Mouse (Mus musculus): ENCODE measurements at regions not wholly inside any gene's neighbourhood (a gene's known extent, or its start where the extent isn't known, plus 50 kb on each side); places are given as distances from the start of the nearest gene placed in this dataset.
A peak's percentile ranks its signal among the peaks of the same experiment; 100 is the strongest.

DNA sequence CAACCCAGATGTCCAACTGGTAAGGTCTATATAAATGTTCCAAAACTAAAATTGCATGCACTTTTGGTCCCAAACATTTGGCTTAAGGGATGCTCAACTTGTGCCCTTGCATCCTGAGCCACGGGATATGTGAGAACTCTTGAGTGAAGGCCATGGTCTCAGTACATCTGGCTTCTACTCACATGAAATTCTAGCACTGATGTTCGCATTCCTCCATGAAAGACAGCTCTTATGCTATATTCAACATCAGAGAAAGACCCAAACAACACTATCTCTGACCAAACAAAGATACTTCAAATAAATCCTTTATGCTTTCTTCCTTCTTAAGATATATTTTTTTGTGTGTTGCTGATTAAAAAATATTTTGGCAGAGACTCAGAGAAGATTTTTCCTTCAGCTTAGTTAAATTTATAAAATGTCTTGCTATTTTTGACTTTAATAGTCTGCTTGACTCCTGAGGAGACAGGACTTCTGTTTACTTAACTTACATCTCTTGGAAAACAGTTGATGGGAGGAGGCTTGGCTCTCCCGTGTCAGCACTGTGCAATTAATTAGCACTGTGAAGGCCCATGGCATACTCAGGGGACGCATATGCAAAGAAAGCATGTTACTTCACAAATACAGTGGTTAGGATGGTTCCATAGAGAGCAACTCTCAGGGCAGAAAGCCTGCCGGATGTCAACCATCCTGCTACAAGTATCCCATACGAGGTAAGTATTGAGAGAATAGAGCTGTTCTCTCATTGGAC is 230.9 kb downstream of the Gm19410 start:
- no peak for DNase-seq

DNA sequence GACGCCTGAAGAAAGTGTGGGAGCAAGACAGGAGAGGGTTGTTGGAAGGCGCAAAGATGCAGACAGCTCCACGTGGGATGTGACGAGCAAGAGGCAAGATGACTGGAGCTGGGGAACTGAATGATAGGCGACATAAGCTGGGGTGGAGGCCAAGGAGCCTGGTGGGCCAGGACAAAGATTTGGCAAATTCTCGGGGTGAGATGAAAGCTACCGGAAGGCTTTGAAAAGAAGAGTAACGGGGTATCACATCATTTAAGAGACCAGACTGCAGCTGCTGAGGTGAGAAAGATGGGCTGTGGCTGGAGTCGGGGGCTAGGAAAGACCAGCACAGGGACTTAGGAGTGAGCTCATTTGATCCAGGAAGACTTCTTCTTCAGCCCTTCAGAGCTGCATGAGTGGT is 234.0 kb downstream of the Gm19410 start:
- DNase-seq = no peak

DNA sequence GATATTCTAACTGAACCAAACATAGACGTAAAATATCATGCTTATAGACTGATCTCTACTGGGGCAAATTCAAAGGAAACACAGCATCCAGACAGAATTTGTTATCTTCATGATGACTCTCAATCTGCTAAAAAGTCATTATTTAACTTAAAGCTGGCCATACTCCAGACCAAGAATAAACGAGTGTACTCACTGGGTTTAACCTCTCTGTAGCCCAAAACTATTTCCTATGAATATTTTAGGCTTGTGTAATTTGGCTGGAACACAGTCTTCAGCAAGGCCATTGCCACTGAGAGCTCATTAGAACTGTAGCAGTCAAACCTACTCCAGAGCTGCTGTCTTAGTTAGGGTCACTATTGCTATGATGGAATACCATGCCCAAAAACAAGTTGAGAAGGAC is 238.8 kb downstream of the Gm19410 start:
- DNase-seq = no peak

DNA sequence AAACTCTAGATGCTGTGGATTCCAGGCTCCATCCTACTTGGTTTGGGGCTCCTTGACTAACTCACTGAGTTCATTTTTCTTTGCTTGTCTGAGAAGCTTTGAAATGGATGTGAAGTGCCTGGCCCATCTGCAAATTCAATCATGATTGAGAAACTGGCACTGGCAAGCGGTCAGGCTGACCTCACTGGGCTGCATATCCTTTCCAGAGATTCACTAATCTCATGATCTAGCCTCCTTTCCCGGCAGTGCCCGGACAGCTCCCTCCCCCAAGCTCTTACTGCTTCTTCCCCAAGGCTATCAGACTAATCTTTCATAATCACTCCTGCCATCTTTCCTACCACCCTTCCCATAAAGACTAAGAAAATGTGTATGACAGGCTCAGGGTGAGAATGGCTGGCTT is 239.9 kb downstream of the Gm19410 start:
- no peak for DNase-seq

DNA sequence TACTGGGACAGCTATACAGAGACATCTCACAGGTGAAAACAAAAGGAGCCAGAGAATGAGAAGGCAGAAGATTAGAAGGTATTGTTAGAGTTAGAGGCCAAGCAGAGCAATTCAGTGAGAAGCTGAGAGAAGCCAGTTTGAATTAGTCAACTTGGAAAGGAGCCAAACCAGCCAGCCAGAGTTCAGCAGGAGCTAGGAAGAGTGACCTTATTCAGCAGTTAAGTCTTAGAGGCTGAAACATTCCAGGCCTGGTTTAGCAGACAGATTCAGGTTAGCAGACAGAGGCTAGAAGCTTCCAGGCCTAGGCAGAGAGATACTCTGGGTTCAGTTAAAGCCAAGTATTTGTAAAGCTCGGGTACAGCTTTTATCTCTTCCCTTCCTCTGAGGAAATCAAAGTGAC is 242.1 kb downstream of the Gm19410 start:
- no peak for DNase-seq

DNA sequence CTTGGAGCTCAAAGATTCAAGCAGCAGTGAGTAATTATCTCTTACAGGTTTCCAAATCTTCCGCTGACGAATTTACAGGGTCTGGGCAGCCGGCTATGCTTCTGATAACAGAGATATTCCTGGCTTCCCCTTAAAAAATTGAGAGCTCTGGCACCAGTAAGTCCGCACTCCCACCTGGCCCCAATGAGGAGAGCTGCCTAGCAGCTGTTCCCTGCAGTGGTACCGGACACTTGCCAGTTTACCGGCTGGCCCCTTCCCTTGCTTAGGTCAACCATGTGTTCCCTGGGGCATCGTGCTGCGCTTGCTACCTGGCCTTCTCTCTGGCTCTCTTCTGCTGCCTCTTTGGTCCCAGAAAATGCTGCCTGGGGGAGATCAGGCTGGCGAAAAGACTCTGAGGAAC is 244.0 kb downstream of the Gm19410 start:
- DNase-seq = no peak

DNA sequence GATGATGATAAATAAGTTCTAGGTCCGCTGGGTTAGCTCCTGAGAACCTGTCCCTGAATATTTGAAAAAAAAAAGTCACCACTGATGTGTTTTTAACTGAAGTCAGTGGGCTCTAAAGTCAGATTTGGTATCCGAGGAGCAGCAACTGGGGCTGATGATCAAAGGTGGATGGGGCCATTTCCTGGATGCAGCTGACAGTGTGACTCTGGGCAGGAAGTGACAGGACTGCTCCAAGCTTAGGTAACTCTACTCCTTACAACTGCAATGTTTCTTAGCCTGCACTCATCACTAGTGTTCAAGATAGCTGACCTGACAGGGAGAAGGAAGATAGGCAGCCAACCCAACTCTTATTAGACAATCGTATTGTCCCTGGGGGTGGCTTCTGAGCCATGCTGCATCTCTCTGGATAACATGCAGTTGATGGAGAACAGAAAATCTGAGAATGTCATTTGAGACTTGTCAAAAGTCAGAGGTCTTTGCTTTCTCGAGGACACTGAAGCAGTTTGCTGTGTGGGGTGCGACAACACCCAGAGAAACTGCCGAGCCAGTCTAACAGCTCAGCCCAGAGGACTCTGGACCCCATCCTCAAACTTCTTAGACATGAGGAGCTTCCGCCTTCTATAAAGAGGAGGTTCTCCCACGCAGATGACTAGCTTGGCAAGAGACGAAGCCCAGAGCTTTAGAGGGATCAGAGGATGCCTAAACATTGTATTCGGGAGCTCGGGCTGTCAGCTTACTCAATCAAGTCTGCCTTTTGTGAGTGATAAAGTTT is 245.0 kb downstream of the Gm19410 start:
- DNase-seq = no peak

DNA sequence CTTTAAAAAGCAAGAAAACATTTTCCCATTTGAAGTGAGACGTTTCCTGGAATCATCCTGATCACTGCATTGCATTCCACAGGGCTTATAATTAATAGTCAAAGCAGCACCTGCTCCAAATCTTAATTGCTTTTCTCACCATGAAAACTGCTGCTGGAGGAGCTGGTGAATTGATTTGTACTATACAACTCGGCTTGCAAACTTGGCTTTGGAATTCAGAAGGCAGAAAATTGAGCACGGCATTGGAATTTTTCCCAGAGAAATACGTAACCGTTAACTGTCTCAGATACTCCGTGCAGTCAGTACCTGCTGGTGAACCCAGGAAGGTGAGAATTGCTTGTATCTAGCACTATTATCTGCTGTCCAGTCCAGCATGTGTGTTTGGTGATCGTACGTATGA is 249.3 kb downstream of the Gm19410 start:
- peak; percentile 49 for DNase-seq

DNA sequence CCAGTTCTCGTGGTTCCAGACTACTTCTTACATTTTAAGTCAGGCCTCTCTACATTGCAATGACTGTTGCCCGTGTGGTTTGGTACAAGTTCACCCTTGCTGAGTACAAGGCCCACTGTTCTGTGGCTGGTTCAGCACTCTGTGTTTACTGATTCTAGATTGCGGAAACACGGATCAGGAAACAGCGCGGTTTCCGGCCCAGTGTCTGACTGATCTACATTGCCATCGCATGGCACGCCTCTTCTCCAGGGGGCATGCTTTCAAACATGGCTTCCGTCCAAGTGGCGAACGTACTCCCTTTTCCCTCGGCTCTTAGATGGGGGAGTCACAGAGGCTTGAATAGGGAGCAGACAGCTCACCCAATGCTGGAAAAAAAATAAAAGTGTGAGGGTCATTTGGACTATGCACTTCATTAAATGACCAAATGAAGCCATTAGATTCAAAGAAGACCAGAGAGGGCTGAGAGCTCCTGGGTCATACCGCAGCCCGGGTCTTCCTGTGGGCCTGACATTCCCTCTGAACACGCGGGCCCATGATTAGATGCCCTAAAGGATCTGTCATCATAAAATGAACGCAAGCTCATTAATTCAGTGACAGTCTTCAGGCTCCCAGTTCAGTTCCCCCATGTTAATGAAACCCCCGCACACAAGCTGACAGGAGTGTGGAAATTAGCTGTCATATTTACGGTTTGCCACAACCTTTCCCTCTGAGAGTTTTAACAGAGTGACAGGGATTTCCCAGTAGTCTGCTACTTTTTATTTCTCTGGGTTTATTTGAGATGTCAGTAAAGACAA is 250.9 kb downstream of the Gm19410 start:
- DNase-seq = no peak

DNA sequence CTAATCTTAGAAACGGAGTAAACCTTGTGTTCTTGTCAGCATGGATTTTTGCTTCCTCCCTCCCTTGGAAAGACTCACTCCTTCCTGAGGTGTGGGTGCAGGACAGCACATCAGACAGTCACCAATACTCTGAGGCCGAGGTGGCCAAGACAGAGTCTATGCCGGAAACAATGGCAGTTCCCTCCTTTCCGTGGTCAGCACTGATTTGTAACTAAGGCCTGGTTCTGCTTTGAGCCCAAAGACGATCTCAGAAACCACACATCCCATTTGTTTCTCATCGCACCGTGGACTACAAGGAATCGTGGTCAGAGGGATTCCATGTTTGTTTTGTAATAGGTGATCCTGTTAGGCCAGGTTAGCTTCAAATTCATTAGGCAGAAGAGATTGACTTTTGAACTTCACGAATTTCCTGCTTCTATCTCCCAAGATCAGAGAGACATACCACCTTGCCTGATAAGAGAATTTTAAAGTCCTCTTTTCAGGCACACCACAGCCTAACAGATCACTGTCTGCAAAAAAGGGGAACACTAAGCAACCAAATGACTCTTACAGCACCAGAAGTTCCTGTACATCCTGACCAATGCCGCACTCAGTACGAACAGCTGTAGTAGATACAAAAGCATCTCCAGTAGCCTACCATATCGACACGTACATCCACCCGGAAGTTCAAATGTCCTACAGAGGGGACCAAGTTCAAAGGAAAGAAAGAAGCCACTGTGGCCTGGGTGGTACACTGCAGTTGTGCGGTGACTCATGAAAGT is 253.6 kb downstream of the Gm19410 start:
- DNase-seq = no peak

DNA sequence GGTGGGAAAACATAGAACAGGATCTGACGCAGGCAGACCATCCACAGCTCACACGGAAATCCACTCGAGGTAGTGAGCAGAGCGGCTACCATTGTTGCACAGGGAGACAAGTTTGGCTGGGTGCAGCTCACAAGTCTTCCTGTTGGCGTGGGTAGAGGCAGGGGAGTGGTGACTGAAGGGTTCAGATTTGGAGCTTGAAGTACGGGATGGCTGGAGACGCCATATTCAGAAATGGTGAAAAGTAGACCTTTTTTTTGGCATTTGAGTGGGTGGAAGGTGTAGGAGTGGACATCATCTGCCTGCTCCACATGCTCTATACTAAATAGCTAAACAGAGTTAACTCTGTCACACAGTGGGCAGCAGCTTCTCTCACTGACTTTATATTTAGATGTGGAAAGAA is 254.3 kb downstream of the Gm19410 start:
- no peak for DNase-seq

DNA sequence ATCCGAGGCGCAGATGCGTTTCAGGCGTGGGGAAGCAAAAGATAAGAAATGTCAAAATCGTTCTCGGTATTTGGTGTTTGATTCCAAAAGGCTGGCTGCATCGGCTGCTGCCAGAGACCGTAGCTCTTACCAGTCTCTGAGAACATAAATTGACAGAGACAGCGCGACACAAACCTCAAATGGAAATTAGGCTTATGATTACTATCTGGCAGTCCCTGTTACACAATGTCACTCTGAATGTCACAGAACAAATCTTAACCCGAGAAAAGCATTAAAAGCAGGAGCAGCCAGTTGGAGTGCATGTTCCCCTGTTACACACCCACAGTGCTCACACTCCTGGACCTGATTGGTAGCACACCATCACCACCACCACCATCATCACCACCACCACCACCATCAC is 262.0 kb downstream of the Gm19410 start:
- peak; percentile 72 for DNase-seq

DNA sequence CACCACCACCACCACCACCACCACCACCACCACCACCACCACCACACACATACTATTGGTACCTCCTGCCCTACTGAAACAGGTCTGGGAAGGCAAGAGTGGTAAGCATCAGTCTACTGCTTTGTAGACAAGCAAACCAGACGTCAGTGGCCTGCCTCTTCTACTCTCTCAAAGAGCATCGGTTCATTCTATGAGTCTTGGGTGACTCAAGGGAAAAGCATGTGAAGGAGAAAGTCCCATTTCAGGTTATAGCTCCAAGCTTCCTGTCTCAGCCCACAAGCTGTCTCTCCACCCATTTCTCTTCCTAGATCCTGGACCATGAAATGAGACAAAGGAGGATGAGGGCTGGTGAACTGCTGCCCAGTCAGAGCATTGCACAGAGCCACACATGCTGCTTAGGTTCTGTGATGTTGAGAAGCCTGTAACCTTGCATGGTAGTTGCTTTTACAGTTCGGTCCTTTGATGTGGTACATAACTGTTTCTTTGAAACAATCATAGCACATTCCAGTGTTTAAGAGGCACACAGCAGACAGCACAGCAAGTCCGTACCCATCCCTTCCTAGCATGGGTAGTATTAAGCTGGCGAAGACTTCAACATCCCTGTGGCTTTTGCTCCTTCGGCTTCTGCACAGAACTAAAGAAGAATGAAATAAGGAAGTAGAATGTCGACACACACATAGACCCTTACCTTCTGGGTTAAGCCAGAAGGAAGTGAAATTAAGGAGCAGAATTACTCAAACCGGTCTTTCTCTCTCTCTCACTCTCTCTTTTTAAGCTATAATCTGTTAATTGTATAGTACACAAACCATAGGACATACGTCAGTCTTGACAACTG is 262.7 kb downstream of the Gm19410 start:
- DNase-seq = no peak

DNA sequence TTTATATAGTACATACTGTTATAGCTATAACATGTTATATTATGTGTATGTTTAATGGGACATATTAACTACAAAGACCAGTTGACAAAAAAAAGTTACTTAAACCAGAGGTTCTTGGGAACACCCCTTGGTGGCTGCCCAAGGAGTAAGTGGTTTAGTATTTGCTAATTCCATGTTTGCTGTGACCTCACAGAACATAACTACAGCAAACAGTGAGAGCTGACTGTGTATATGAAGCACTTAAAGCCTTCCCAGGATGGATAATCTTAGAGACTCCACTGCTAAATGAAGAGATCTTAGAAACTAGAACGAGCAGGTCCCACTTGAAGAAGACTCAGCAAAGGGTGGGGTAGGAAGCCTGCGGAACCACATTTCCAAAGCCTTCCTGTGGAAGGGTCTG is 263.9 kb downstream of the Gm19410 start:
- DNase-seq = no peak

DNA sequence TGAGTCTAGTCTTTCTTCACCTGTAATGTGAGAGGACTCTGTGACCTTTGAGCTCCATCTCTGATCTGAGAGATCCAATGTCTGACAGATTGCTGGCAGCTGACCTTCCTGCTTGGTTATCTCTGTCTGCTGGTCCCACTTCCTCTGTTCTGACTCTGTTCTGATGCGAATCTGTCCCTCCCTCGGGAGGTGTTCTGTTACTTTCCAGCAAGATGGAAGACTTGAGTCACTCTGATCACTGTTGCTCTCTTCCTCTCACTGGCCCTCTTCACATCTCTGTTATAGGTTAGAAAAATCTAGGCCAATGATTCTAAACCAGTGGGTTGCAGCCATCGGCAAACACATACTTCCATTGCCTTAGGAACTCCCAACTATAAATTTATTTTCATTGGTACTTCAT is 264.6 kb downstream of the Gm19410 start:
- DNase-seq = no peak

DNA sequence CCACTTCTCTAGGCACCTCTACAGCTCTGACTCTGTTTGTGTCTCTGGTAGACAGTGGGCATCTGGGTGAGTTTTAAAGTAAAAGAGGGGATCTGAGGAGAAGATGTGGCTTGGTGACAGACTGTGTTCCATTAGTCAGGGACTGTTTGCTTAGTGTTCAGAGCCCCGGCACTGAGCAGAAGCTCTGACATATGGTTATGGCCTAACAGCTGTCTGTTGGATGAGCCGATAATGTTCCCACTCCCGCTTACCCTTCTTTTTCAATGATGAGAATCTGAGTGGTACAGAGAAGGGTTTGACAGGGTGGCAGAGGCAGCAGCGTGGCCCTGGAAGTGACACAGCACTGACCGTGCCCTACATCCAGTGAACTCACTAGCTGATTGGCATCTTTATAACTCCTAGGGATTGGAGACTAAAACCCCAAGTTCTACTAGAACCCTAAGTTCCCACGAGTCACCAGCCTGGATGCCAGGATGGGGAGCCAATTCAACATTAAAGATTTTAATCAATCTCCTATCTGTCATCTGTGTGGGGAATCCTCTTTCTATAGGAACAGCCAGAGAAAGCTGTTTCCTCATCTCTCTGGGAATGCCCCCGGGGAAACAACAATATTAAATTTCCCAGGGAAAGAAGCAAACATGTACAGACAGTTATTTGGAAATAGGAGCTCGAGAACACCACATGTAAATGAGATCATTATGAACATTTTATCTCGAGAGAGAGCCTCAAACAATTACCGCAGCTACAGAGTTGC is 266.6 kb downstream of the Gm19410 start:
- DNase-seq = peak; percentile 78

DNA sequence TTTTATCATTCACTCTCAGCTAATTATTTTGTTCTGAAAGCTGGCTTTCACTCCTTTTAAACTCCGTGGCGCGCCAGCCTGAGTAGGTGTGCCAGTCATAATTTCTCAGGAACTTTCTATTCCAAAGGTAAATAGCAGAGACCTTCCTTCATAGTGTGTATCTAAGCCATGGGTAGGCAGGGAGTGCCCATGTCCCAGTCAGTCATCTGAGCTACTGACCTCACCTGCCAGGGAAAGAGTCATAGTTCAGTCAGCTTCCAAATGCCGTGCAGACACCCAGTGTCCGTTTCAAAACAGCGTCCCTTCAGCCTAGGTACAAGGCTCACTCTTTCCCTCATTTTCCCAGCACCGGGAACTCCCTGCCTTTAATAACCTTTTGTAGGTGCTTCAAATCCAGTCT is 269.7 kb downstream of the Gm19410 start:
- DNase-seq = no peak

DNA sequence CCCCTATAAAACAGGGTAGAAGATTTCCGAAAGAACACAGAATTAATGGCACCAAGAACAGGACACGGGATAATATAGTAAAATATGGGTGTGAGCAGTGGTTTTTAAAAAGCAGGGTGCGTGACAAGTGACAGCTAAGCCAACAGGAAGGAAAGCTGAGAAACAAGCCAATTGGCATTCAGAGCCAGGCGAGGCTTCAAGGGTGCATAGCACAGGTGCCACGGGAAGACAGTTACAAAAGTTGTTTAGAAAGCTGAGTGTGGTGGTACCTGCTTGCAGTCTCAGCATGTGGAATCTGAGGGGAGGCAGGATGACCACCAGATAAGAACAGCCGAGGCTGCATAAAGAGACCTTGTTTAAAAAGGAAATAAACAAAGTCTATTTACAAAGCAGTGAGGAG is 270.7 kb downstream of the Gm19410 start:
- no peak for DNase-seq

DNA sequence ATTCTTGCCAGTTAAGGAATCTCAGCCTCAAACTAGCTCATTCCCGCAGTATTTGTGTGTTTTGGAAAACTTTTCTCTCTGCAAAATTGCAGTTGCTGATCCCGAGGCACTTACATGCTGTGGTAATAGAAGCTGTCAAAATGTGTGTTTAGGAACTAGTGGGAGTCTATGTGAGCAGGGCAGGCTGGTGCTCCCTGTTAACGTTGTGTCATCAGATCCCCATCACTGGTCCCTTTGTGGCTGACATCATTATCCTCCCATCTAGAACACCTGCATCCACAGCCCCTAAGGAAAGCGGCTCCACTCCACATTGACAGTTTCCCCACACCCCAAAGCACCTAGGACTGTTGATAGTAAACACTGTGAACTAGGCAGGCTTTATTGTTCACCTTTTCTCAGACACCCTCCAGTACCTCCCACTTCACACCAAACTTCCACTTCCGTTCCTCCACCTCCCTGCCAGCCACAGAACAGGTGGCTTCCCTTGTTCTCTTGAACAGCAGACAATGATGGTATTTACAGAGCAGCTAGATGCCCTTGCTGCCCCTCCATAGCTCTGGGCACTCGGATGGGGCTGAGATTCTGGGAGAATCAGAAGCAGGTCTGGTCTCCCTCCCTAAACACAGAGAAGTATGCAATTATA is 275.8 kb downstream of the Gm19410 start:
- no peak for DNase-seq

DNA sequence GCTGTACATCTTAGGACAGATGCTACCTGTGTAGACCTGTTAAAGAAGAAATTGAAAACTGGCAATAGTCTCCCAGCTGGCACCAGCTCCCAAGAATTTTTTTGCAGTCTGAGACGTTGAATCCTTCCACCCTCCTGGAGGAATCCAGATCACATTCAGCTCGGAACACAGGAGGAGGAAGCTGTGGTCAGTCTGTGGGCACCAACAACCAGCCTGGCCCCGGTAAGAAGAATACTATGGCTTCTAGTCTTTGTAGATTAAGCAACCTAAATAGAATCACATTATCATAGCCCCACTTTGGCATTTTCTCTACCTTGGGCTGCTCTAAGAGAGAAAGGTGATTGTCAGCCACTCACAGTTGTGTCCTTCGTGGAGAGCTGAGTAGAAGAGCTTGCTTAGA is 277.0 kb downstream of the Gm19410 start:
- no peak for DNase-seq
